8 mouse cellular contexts compared by ENCODE assay signal in genomic region chr2:172551081-172551720, GRCm38 (mm10). TPM values are rescaled to one million over a fixed set of nuclear protein-coding genes. Genes with fewer than 3 reads are reported as not detected.
DNase-seq lines count a peak whose midpoint lies in the region; ATAC-seq lines count a peak whose summit lies in the region.

No protein-coding gene starts in this region.

- H3K9me3 ChIP-seq in kidney, embryonic 16.5 days (ENCODE audit: low read length) = no peaks in the 10 kb centered on the region
- H3K9me3 ChIP-seq in forebrain, embryonic 16.5 days (ENCODE audit: control insufficient read depth, low read length) = no peaks in the 10 kb centered on the region
- H3K9me3 ChIP-seq in midbrain, embryonic 14.5 days (ENCODE audit: control insufficient read depth, low read length) = no peaks in the 10 kb centered on the region

- under 1% methylated on average over 57 of the region's 57 CpGs for WGBS in kidney, embryonic 16.5 days
- under 1% methylated on average over 57 of the region's 57 CpGs for WGBS in forebrain, embryonic 16.5 days
- under 1% methylated on average over 57 of the region's 57 CpGs for WGBS in midbrain, embryonic 14.5 days

- H3K27me3 ChIP-seq in kidney, embryonic 16.5 days (ENCODE audit: insufficient read depth, low read length) = peaks cover 94% of the 10 kb centered on the region
- peaks cover 36% of the 10 kb centered on the region for H3K27me3 ChIP-seq in forebrain, embryonic 16.5 days (replicated peaks; ENCODE audit: control insufficient read depth, insufficient read depth, low read length)
- H3K27me3 ChIP-seq in midbrain, embryonic 14.5 days (ENCODE audit: control insufficient read depth, insufficient read depth, low read length) = peaks cover 88% of the 10 kb centered on the region

- H3K4me1 ChIP-seq in kidney, embryonic 16.5 days (ENCODE audit: insufficient read depth, low read length) = peaks cover 37% of the 10 kb centered on the region
- H3K4me1 ChIP-seq in brown adipose tissue, adult 24 weeks (ENCODE audit: control insufficient read depth, insufficient read depth, insufficient read length, low read length) = no peaks in the 10 kb centered on the region
- peaks cover 55% of the 10 kb centered on the region for H3K4me1 ChIP-seq in forebrain, embryonic 16.5 days (replicated peaks; ENCODE audit: control insufficient read depth, insufficient read depth, low read length)
- peaks cover 17% of the 10 kb centered on the region; the same call in 1 of the 2 replicates for H3K4me1 ChIP-seq in midbrain, embryonic 14.5 days (ENCODE audit: control insufficient read depth, insufficient read depth, low read length)

- H3K27ac ChIP-seq in kidney, embryonic 16.5 days (ENCODE audit: low read length) = no peak overlapping the region
- H3K27ac ChIP-seq in brown adipose tissue, adult 24 weeks (replicated peaks; ENCODE audit: low read depth, low read length) = no peak overlapping the region
- H3K27ac ChIP-seq in forebrain, embryonic 16.5 days (ENCODE audit: low read length) = no peak overlapping the region
- no peak overlapping the region for H3K27ac ChIP-seq in midbrain, embryonic 14.5 days (replicated peaks; ENCODE audit: low read depth, low read length)

- no peak for DNase-seq in kidney, adult 11 months
- DNase-seq in midbrain, embryonic 14.5 days = peak; percentile 63
- DNase-seq in adrenal gland, adult 18-20 months (ENCODE audit: low spot score in 2 of 2) = no peak
- no peak for DNase-seq in left cerebral cortex, adult 9 months (ENCODE audit: low spot score in 2 of 2)
- no peak for DNase-seq in cerebellum, adult 18-20 months

- no peaks in the 10 kb centered on the region for H3K36me3 ChIP-seq in kidney, embryonic 16.5 days (ENCODE audit: insufficient read depth, low read length)
- no peaks in the 10 kb centered on the region for H3K36me3 ChIP-seq in forebrain, embryonic 16.5 days (ENCODE audit: control insufficient read depth, insufficient read depth)
- no peaks in the 10 kb centered on the region for H3K36me3 ChIP-seq in midbrain, embryonic 14.5 days (ENCODE audit: control insufficient read depth, insufficient read depth, low read length)

- H3K4me3 ChIP-seq in kidney, embryonic 16.5 days (ENCODE audit: low read length) = peak overlapping the region; percentile 41
- 0 out of 2 replicates have a peak overlapping the region, but pooled peaks have one; percentile 8 for H3K4me3 ChIP-seq in brown adipose tissue, adult 24 weeks (ENCODE audit: insufficient read depth, low read depth, low read length)
- H3K4me3 ChIP-seq in forebrain, embryonic 16.5 days (replicated peaks; ENCODE audit: low read length) = peak overlapping the region; percentile 45
- H3K4me3 ChIP-seq in midbrain, embryonic 14.5 days (replicated peaks; ENCODE audit: low read depth, low read length) = 0 out of 2 replicates have a peak overlapping the region, but pooled peaks have one; percentile 7

- no peak for ATAC-seq in kidney, embryonic 16.5 days (ENCODE audit: low FRiP score, low TSS enrichment)
- ATAC-seq in forebrain, embryonic 16.5 days = no peak
- no peak for ATAC-seq in midbrain, embryonic 14.5 days (ENCODE audit: low FRiP score, low TSS enrichment)

- peak overlapping the region; percentile 62 for H3K4me2 ChIP-seq in kidney, embryonic 16.5 days (replicated peaks; ENCODE audit: low read depth, low read length)
- H3K4me2 ChIP-seq in forebrain, embryonic 16.5 days (ENCODE audit: low read length) = peak overlapping the region; percentile 72
- peak overlapping the region; percentile 33 for H3K4me2 ChIP-seq in midbrain, embryonic 14.5 days (ENCODE audit: low read length)

- no peak overlapping the region for H3K9ac ChIP-seq in kidney, embryonic 16.5 days (replicated peaks; ENCODE audit: low read length)
- H3K9ac ChIP-seq in forebrain, embryonic 16.5 days (replicated peaks; ENCODE audit: low read depth, low read length) = peak overlapping the region; percentile 57
- no peak overlapping the region for H3K9ac ChIP-seq in midbrain, embryonic 14.5 days (replicated peaks; ENCODE audit: low read length)

RNA-seq across cellular contexts. Expression of gene Tfap2c, which starts 1.8 kb away (rescaled TPM):
- 0.52 and 0.60 TPM in 2 replicates for polyA plus RNA-seq in kidney, embryonic 16.5 days (2015; fragmentation: Nextera tagmentation; extraction: Ambion mirVana)
- polyA plus RNA-seq in brown adipose tissue, adult 24 weeks (2012; ENCODE audit: insufficient read depth, insufficient read length, missing spikeins) = not detected in 2 replicates
- 22.3 and 28.5 TPM in 2 replicates for polyA plus RNA-seq in forebrain, embryonic 16.5 days (2015; fragmentation: Nextera tagmentation; extraction: Ambion mirVana)
- 0.15 and 0.21 TPM in 2 replicates for polyA plus RNA-seq in midbrain, embryonic 14.5 days (2014; fragmentation: Nextera tagmentation; extraction: Ambion mirVana)
- not detected for total RNA-seq in adrenal gland, adult 18-20 months (2021)

Comparison
In these comparisons a context has a peak if more than half of its experiments do, and no peak if none do; other contexts are left out.
1. RNA of gene Tfap2c, which starts 1.8 kb away (polyA plus RNA-seq): 22.3 to 28.5 TPM in forebrain, embryonic 16.5 days; 0.52 to 0.60 TPM in kidney, embryonic 16.5 days, 0.15 to 0.21 TPM in midbrain, embryonic 14.5 days and not detected in brown adipose tissue, adult 24 weeks; every median in the first group is over 10 times any median in the second.
2. Peak in every context shown above with its lines, with median percentiles within 50 percentile points of each other: H3K4me2 ChIP-seq and H3K4me3 ChIP-seq.